Mouse (Mus musculus): ENCODE data around the gene Nbea.

DNA sequence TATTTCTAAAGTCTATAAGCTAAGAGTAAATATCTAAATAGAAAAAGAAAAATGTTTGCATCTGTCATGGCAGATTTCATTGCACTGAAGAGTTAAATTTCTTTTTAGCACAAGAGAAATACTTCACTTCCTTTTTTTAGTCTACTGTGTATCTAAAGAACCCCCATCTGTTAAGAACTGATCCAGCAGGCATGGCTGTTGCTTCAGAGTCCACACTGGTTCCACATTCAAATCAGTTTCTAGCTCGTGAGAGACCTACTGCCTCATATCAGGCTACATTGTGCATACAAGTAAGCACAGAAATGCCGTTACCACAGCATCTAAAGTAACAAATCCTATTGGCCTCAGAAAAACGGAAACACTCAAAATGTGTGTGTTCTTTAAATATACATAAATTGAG is 2.5 kb downstream of the Nbea start:
- TF ChIP-seq POLR2AphosphoS5 (IDR thresholded peaks at IDR 0.05; ENCODE audit: insufficient replicate concordance, low read depth, low read length) (no peak), TAL1 (conservative IDR thresholded peaks at IDR 0.05; ENCODE audit: low read depth, low read length) (no peak)
